Mouse (Mus musculus): ENCODE data around the gene Slc23a2. TPM values are rescaled to one million over a fixed set of nuclear protein-coding genes. Genes with fewer than 3 reads are reported as not detected.
A peak's percentile ranks its signal among the peaks of the same experiment; 100 is the strongest.

Slc23a2 gene
- polyA plus RNA-seq, 1 experiment from 2014 or later, result 12.8 TPM

GRCm38 (mm10) chr2:132152670-132153069 is 7.8 kb upstream of the Slc23a2 start:
- H3K27me3 ChIP-seq (replicated peaks), result no peaks in the 10 kb centered on the region
- H3K9me3 ChIP-seq, result no peaks in the 10 kb centered on the region
- H3K36me3 ChIP-seq, result no peaks in the 10 kb centered on the region
- H3K9ac ChIP-seq, result no peak overlapping the region
- H3K4me1 ChIP-seq (replicated peaks), result no peaks in the 10 kb centered on the region
- H3K4me2 ChIP-seq (replicated peaks), result no peak overlapping the region
- ATAC-seq, result no peak
- no peak overlapping the region for H3K27ac ChIP-seq
- 45% methylated on average over 5 of the region's 5 CpGs for WGBS
- no peak overlapping the region for H3K4me3 ChIP-seq (replicated peaks)

GRCm38 (mm10) chr2:132151592-132151991 is 6.7 kb upstream of the Slc23a2 start:
- H3K9me3 ChIP-seq, result no peaks in the 10 kb centered on the region
- H3K4me3 ChIP-seq (replicated peaks), result no peak overlapping the region
- no peaks in the 10 kb centered on the region for H3K4me1 ChIP-seq (replicated peaks)
- no peaks in the 10 kb centered on the region for H3K27me3 ChIP-seq (replicated peaks)
- no peak for ATAC-seq
- no peak overlapping the region for H3K4me2 ChIP-seq (replicated peaks)
- 69% methylated on average over 6 of the region's 6 CpGs for WGBS
- H3K27ac ChIP-seq, result no peak overlapping the region
- no peaks in the 10 kb centered on the region for H3K36me3 ChIP-seq
- no peak overlapping the region for H3K9ac ChIP-seq

GRCm38 (mm10) chr2:132150926-132151325 is 6.0 kb upstream of the Slc23a2 start:
- Histone ChIP-seq H3K9me3 (no peaks in the 10 kb centered on the region), H3K27ac (no peak overlapping the region), H3K27me3 (replicated peaks) (no peaks in the 10 kb centered on the region), H3K4me1 (replicated peaks) (no peaks in the 10 kb centered on the region), H3K9ac (no peak overlapping the region), H3K36me3 (no peaks in the 10 kb centered on the region), H3K4me2 (replicated peaks) (no peak overlapping the region), H3K4me3 (replicated peaks) (no peak overlapping the region)
- no peak for ATAC-seq
- 86% methylated on average over 1 of the region's 1 CpGs for WGBS

GRCm38 (mm10) chr2:132146502-132146901 is 1.6 kb upstream of the Slc23a2 start:
- Histone ChIP-seq H3K27me3 (replicated peaks) (no peaks in the 10 kb centered on the region), H3K4me3 (replicated peaks) (no peak overlapping the region), H3K9me3 (no peaks in the 10 kb centered on the region), H3K36me3 (no peaks in the 10 kb centered on the region), H3K9ac (no peak overlapping the region), H3K27ac (no peak overlapping the region), H3K4me1 (replicated peaks) (peaks cover 13% of the 10 kb centered on the region), H3K4me2 (replicated peaks) (no peak overlapping the region)
- no peak for ATAC-seq
- WGBS, result 30% methylated on average over 4 of the region's 4 CpGs

- peak; percentile 1 for ATAC-seq
- Histone ChIP-seq H3K27me3 (replicated peaks) (no peaks in the 10 kb centered on the region), H3K4me3 (replicated peaks) (peak overlapping the region; percentile 95), H3K4me1 (replicated peaks) (peaks cover 13% of the 10 kb centered on the region), H3K9me3 (no peaks in the 10 kb centered on the region), H3K4me2 (replicated peaks) (peak overlapping the region; percentile 95), H3K27ac (no peak overlapping the region), H3K9ac (peak overlapping the region; percentile 83), H3K36me3 (no peaks in the 10 kb centered on the region)
- WGBS, result 3% methylated on average over 66 of the region's 66 CpGs
These were observed 673 bp downstream of the Slc23a2 start for GRCm38 (mm10) chr2:132143943-132144927.

- no peak overlapping the region for H3K4me3 ChIP-seq (replicated peaks)
- no peak for ATAC-seq
- no peaks in the 10 kb centered on the region for H3K27me3 ChIP-seq (replicated peaks)
- WGBS, result 92% methylated on average over 8 of the region's 8 CpGs
- no peak overlapping the region for H3K27ac ChIP-seq
- no peak overlapping the region for H3K9ac ChIP-seq
- H3K4me2 ChIP-seq (replicated peaks), result no peak overlapping the region
- no peaks in the 10 kb centered on the region for H3K9me3 ChIP-seq
- H3K36me3 ChIP-seq, result no peaks in the 10 kb centered on the region
- H3K4me1 ChIP-seq (replicated peaks), result peaks cover 13% of the 10 kb centered on the region
These were observed 2.3 kb downstream of the Slc23a2 start for GRCm38 (mm10) chr2:132142606-132143005.

- H3K4me1 ChIP-seq (replicated peaks), result peaks cover 12% of the 10 kb centered on the region
- H3K27ac ChIP-seq, result no peak overlapping the region
- no peaks in the 10 kb centered on the region for H3K9me3 ChIP-seq
- no peaks in the 10 kb centered on the region for H3K36me3 ChIP-seq
- 68% methylated on average over 10 of the region's 10 CpGs for WGBS
- no peak overlapping the region for H3K4me3 ChIP-seq (replicated peaks)
- no peak overlapping the region for H3K4me2 ChIP-seq (replicated peaks)
- no peak overlapping the region for H3K9ac ChIP-seq
- no peaks in the 10 kb centered on the region for H3K27me3 ChIP-seq (replicated peaks)
- ATAC-seq, result no peak
These were observed 4.4 kb downstream of the Slc23a2 start for GRCm38 (mm10) chr2:132140536-132140935.

- no peak overlapping the region for H3K27ac ChIP-seq
- H3K4me2 ChIP-seq (replicated peaks), result no peak overlapping the region
- ATAC-seq, result no peak
- no peaks in the 10 kb centered on the region for H3K27me3 ChIP-seq (replicated peaks)
- WGBS, result 86% methylated on average over 2 of the region's 2 CpGs
- H3K9ac ChIP-seq, result no peak overlapping the region
- no peaks in the 10 kb centered on the region for H3K36me3 ChIP-seq
- H3K9me3 ChIP-seq, result no peaks in the 10 kb centered on the region
- H3K4me3 ChIP-seq (replicated peaks), result no peak overlapping the region
- H3K4me1 ChIP-seq (replicated peaks), result peaks cover 7% of the 10 kb centered on the region
These were observed 5.8 kb downstream of the Slc23a2 start for GRCm38 (mm10) chr2:132139099-132139498.

GRCm38 (mm10) chr2:132135876-132136637 is 8.9 kb downstream of the Slc23a2 start:
- Histone ChIP-seq H3K9ac (no peak overlapping the region), H3K27ac (no peak overlapping the region), H3K36me3 (no peaks in the 10 kb centered on the region), H3K4me2 (replicated peaks) (no peak overlapping the region), H3K27me3 (replicated peaks) (no peaks in the 10 kb centered on the region), H3K9me3 (no peaks in the 10 kb centered on the region), H3K4me1 (replicated peaks) (peaks cover 9% of the 10 kb centered on the region; the same call in 1 of the 2 replicates), H3K4me3 (replicated peaks) (no peak overlapping the region)
- ATAC-seq, result no peak
- WGBS, result 85% methylated on average over 8 of the region's 8 CpGs

GRCm38 (mm10) chr2:132134758-132135157 is 10.2 kb downstream of the Slc23a2 start:
- Histone ChIP-seq H3K9me3 (no peaks in the 10 kb centered on the region), H3K36me3 (no peaks in the 10 kb centered on the region), H3K27ac (no peak overlapping the region), H3K9ac (no peak overlapping the region), H3K4me2 (replicated peaks) (no peak overlapping the region), H3K4me1 (replicated peaks) (peaks cover 9% of the 10 kb centered on the region; the same call in 1 of the 2 replicates), H3K4me3 (replicated peaks) (no peak overlapping the region), H3K27me3 (replicated peaks) (no peaks in the 10 kb centered on the region)
- WGBS, result 77% methylated on average over 4 of the region's 4 CpGs
- no peak for ATAC-seq

- H3K9me3 ChIP-seq, result no peaks in the 10 kb centered on the region
- H3K4me3 ChIP-seq (replicated peaks), result no peak overlapping the region
- no peak overlapping the region for H3K27ac ChIP-seq
- no peak for ATAC-seq
- peaks cover 9% of the 10 kb centered on the region; the same call in 1 of the 2 replicates for H3K4me1 ChIP-seq (replicated peaks)
- H3K9ac ChIP-seq, result no peak overlapping the region
- no peaks in the 10 kb centered on the region for H3K27me3 ChIP-seq (replicated peaks)
- whole genome bisulfite sequencing, result 44% methylated on average over 2 of the region's 2 CpGs
- no peak overlapping the region for H3K4me2 ChIP-seq (replicated peaks)
- H3K36me3 ChIP-seq, result no peaks in the 10 kb centered on the region
These were observed 11.5 kb downstream of the Slc23a2 start for GRCm38 (mm10) chr2:132133436-132133835.

- H3K9ac ChIP-seq, result no peak overlapping the region
- H3K36me3 ChIP-seq, result no peaks in the 10 kb centered on the region
- H3K4me3 ChIP-seq (replicated peaks), result no peak overlapping the region
- H3K27me3 ChIP-seq (replicated peaks), result no peaks in the 10 kb centered on the region
- H3K4me2 ChIP-seq (replicated peaks), result peak overlapping the region; percentile 46
- peak; percentile 88 for ATAC-seq
- 10% methylated on average over 9 of the region's 9 CpGs for WGBS
- H3K27ac ChIP-seq, result no peak overlapping the region
- H3K4me1 ChIP-seq (replicated peaks), result peaks cover 9% of the 10 kb centered on the region; the same call in 1 of the 2 replicates
- H3K9me3 ChIP-seq, result no peaks in the 10 kb centered on the region
These were observed 13.6 kb downstream of the Slc23a2 start for GRCm38 (mm10) chr2:132131266-132131665.
